Mouse (Mus musculus): ENCODE measurements at regions not wholly inside any gene's neighbourhood (a gene's known extent, or its start where the extent isn't known, plus 50 kb on each side); places are given as distances from the start of the nearest gene placed in this dataset.

DNA sequence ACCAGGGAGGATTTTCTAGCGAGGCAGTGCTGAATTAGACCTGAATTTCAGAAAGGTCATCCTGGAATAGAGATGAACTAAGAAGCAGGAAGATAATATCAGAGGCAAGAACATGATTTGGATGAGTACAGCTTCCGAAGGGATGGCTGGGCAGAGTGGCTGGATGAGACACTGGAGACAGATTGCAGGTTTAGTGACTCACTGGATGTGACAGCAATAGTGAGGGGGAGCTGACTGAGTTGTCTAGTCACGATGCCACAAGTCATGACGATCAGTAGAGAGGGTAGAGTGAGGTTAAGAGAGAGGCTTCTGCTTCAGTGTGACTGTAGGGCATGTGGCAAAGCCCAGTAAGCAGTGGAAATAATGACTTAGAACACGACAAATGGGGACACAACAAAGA lies 181.3 kb upstream of the Npy start:
- no peak for DNase-seq

- DNase-seq = no peak
Measured at GRCm38 (mm10) chr6:49654541-49655130, 167.9 kb upstream of the Npy start.

DNA sequence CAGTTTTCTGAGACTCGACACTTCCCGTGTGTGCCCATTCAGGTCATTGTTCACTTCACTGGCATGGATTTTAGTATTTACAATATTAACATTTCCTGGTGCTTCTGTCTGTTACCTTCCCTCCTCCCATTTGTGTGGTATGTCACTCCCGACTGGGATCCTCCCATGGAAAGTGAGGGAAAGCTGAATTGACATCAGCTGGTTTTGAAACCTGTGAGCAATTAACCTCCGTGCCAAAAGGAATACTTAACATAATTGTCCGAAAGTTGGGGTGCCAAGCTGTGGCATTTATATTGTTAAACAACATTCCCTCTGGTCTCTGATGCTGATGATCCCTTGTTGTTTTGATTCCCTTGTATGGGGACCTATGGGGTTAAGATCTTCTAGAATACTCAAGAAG lies 167.3 kb upstream of the Npy start:
- no peak for DNase-seq

DNA sequence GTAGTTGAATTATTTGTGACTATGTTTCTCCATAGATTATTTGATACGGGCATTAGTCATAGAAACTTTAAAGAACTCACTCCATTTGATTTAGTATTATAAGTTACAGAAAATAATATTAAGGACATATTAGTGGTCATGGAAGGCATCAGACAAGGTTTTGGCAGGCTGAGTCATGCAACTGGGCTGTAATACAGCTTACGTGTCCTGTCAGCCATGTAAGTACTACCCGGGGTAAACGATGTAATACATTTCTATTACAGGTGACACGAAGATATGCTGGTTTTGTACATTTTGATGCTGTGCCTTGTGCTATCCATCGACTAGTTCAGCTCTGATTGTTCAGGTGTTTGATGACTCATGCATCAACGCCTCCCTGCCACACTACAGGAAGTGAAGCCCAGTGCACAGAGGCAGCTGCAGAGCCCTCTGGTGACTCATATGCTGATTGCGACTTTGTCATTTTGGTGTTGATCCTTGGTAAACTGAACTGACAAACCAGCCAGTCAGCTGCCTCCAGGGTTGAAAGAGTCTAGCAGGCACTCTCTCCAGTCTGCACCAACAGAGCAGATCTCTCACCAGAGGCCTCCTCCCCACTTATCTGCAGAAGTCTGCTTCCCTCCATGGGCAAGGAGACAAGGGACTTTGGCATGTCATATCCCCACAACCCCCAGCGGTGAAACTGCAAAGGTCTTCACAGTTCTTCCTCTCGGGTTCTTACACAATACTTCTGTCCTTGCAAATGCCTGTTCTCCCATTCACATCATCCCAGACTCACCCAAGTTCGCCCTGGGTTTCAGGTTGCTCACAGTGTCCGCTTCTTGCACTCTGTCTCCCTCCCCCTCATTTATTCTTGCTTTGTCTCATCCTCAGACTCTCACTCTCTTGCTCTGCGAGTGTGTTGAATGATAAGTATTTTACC lies 165.9 kb upstream of the Npy start:
- no peak for DNase-seq

DNA sequence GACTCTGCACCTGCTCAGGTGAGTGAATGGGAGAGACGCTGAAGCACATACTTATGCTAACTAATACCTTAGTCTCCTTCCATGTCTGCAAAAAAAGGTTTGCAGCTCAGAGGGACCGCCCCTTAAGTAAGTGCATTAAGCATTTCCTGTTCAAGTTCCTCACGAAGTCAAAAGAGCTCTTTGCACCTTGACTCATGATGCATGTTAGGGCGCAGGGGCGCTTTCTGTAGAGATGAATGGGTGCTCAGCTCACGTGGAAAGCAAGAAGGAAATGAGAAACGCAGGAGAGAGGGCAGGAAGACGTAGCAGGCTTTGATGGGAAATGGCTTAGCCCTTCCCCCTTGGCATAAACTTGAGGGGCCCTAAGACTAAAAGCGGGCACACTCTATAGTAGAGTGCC lies 164.5 kb upstream of the Npy start:
- DNase-seq = no peak

DNA sequence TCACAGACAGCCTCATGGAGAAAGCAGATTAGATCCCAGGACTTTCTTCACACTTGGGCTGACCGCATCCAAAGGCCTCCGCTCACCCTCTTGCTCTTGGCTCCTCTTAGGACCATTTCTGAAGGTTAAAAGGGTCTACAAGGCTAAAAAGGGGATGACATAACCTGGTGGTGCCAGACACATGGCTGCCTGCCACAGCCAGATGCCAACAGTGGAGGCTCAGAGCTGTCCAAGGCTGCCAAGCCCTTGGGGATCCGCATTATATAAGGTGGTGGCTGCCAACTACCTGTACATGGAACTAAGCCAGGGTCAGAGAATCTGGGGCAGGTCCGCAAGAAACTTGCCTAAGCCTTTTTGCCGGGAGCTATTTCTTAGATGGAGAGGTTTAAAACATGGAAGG lies 151.5 kb upstream of the Npy start:
- DNase-seq = peak; percentile 61

GRCm38 (mm10) chr6:49671912-49672311 lies 150.6 kb upstream of the Npy start:
- no peak for DNase-seq

DNA sequence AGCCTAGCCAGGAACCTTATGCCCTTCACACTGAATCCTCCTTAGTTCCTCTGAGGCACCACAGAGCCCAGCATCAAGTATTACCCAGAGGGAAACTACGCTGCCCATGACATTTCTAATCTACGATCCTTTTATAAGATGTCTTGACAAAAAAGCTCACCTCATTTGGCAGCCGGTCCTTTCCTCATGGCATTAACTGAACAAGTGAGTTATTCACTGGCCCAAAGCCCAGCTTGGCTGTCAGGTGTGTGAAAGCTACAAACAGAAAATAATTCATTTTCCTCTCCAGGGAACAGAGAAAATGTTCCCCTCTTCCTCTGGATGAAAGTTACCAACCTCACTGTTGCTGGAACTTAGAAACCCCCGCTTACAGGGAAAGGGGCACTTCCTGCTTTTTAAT lies 135.7 kb upstream of the Npy start:
- DNase-seq = no peak

DNA sequence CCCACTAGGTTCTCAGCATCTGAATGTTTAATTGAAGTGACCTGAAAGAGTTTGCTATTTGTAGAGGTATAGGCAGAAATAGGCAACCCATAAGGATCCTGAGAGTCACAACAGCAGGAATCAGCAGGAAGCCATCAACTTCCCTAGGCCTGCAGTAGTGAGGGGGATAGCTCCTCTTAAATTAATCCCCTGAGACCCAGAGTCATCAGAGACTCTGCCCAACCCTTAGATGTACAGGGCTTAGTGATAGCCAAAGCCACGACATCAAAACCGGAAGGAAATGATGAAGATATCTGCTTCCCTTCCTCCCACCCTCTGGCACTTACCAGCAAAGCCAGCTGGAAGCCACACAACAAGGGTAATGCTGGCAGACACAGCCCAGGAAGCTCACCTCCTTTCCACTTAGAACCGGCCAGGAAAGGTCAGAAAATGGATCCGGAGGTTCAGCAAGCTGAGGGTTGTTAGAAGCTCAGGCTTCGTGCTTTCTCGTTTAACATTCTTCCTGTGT lies 130.4 kb upstream of the Npy start:
- no peak for DNase-seq

GRCm38 (mm10) chr6:49694851-49695250 lies 127.7 kb upstream of the Npy start:
- no peak for DNase-seq

- no peak for DNase-seq
Measured at GRCm38 (mm10) chr6:49696990-49697389, 125.5 kb upstream of the Npy start.

DNA sequence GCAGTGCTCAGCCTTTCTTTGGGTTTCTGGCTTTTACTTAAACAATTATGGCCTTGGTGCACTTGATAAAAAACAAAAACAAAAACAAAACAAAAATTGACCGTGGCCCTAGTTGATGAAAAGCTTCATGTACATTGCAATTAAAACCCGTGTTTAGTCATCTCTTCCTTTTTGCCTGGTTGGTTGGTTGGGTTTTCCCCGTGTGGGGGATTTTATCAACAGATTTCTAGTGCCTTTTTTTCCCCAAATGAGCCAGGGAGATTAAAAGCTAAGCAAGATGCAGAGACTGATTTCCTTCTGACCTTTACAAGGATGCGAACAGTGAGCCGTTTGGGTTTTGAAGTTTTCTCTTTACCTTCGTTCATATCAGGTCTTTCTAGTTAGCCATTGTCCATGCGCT lies 121.1 kb upstream of the Npy start:
- no peak for DNase-seq

DNA sequence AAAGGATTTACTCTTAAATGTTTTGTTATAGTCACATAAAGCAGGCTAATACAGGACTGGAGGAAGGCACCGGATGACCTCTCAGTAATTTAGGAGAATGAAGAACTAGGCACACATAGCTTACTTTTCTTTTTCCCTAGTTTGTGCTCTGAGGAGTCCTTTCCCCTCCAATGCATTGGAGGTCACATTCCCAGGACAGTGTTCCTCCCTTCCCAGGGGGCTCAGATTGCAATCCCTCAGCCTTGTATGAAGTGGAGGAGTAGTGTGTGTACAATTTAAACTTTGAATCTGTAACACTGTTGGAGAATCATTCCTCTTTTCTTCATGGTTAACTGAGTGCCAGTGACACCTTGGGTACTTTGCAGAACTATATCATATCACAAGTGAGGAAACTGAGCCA lies 109.5 kb upstream of the Npy start:
- DNase-seq = no peak

GRCm38 (mm10) chr6:49716520-49716919 lies 106.0 kb upstream of the Npy start:
- DNase-seq = no peak

DNA sequence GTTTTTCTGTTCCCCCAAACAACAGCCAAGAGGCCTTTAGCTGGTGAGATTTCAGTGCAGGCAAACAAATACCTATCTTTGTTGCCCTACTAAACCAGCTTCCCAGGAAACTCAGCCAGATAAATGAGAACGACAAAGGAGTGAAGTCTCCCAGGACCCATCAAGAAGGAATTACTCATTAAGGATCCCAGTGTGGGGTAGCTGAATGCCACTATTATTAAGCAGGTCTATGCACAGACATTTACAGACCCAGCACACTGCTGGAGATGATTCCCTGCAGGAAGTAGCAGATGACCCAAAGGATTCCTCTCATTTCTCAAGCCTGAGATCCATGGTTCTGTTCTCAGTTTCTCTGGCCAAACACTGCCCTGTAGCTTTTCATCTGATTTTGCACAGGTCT lies 105.6 kb upstream of the Npy start:
- DNase-seq = no peak

- DNase-seq = peak; percentile 21
Measured at GRCm38 (mm10) chr6:49733191-49733590, 89.3 kb upstream of the Npy start.

DNA sequence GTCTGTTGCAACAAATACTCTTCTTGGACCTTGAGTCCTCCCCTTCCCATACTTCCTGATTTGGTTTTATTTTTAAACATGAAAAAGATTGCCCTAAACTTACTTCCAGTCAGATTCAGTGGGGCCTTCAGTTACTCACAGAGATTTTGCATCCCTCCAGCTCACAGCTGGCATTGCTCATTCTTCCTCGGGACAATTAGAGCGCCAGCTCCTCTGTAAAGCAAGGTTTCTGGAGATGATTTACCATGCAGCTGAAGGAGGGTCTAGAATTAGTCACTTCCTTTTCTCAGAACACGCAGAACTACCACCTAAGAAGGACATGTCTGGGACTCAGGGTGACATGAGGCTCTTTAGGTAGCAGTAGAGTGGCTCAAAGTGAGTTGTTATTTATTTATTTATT lies 79.4 kb upstream of the Npy start:
- no peak for DNase-seq

DNA sequence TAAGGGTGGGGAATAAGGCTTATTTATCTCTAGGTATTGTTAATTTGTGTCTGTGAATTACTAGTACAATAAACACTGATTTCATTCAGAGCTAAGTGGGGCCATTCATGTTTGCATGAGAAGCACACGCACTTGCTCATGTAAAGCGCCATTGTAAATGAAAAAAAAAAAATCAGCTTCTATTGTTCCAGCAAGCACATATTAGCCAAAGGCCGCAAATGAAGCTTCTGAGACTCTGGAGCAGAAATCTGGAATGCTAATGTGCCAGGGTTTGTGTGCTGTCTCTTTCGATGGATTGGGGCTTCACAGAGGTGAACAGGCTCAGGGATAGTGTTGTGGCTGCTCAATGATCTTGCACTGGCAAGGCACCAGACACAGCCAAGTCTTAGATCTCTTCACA lies 77.2 kb upstream of the Npy start:
- no peak for DNase-seq

- no peak for DNase-seq
Measured at GRCm38 (mm10) chr6:49750544-49750943, 72.0 kb upstream of the Npy start.

DNA sequence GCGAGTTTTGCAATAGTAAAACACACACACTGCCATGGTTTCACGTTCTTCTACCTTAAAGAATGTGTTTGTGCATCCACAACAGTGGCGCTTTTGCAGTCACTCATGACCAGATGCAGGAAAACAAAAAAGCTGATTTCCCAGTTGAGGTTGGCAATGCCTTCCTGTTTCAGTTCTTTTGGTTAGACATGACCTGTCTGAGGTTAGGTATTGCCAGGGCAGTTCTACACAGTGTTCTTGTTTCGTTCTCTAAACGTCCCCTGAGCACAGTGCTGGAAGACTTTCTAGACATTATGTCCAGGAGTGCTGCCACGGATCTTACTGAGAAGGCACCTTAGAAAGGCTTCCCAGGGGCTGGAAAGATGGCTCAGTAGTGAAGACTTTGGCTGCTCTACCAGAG lies 62.9 kb upstream of the Npy start:
- no peak for DNase-seq

DNA sequence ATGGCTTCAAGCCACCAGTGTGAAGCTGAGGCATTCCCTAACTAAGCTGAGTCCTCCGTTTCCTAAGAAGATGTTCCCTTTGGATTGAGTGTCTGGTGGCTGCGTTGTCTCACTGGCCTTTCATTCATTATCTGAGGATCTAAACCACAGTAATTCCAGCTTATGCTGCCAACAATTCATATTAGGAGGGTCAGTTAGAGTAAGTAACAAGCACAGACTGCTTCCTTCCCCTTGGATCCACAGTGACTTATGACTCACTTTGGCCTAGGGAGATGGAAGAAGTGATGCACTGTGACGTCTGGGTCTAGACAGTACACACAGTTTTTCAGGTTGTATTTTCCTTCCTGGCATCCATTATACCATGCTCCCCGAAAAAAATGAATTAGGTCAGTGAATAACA lies 57.8 kb upstream of the Npy start:
- DNase-seq = no peak

DNA sequence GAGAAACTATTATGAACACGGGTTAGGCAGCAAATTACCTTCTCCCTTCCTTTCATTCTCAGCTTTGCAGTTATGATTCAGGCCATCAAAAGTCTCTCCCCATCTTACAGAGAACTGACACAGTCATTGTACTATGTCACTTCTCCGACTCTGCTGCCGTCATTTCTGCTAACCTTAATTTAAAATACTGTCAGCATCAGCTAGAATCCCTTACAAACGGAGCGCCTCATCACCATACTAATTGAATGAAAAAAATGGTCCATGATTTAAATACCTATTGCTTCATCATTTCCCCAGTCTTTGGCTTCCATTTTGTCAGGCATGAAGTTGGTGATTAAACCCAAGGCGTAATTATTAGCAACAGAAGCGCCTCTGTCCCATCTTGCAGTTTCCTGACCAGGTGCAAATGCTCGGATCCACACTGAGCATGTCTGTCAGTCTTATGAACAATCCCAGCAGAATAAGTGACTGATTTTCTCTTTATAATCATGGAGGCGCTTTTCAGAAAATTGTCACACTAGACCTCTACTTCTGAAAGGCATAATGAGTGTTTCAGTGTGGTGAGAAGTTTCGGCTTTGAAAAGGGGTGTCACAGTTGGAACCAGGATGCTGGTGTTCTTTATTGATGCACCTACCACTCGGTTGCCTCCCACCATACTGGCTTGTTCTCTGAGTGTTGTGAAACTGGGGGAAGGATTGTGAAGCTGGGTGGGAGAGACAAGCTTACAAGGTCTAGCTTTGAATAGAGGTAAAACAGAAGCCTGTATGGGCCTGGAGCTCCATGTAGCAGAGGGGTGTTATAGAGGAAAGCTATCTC lies 52.4 kb upstream of the Npy start:
- DNase-seq = no peak

Data from cerebellum, adult 11-12 months (tissue).